Mouse (Mus musculus) forebrain, postnatal 0 days (tissue): ENCODE data around the gene Rce1. TPM values are rescaled to one million over a fixed set of nuclear protein-coding genes. Genes with fewer than 3 reads are reported as not detected.

Experiments used
- ATAC-seq: fragments of 200-750 bp; cut with Nextera tagmentation; 2 replicates; pipeline ENCODE4 v1.8.0; 2017; ENCODE audit warnings: mild to moderate bottlenecking, moderate library complexity
- DNase-seq: peaks from one replicate; pipeline ENCODE4 v3.0.0-alpha.2; 2015
- H3K27ac ChIP-seq: fragments of 300-500 bp; sonication (generic); 2 replicates; pipeline ENCODE4 v1.5.1; 2014; ENCODE audit warnings: low read depth, mild to moderate bottlenecking, antibody characterized with exemption, low read length, moderate library complexity, mixed read lengths
- H3K27me3 ChIP-seq: fragments of 300-500 bp; sonication (generic); 2 replicates; pipeline ENCODE4 v1.6.1; 2014; ENCODE audit warnings: mild to moderate bottlenecking, low read length, mixed read lengths; ENCODE audit not compliant: insufficient read depth
- H3K36me3 ChIP-seq: fragments of 300-500 bp; sonication (generic); 2 replicates; pipeline ENCODE4 v1.6.1; 2014; ENCODE audit warnings: mild to moderate bottlenecking, moderate library complexity; ENCODE audit not compliant: insufficient read depth
- H3K4me1 ChIP-seq: fragments of 300-500 bp; sonication (generic); 2 replicates; pipeline ENCODE4 v1.6.1; 2014; ENCODE audit warnings: antibody characterized with exemption; ENCODE audit not compliant: insufficient read depth
- H3K4me2 ChIP-seq: fragments of 300-500 bp; sonication (generic); 2 replicates; pipeline ENCODE4 v1.6.1; 2014; ENCODE audit warnings: low read depth, mild to moderate bottlenecking, moderate library complexity
- H3K4me3 ChIP-seq: fragments of 300-500 bp; sonication (generic); 2 replicates; pipeline ENCODE4 v1.5.1; 2014; ENCODE audit warnings: low read depth, low read length, mixed read lengths
- H3K9ac ChIP-seq: fragments of 300-500 bp; sonication (generic); 2 replicates; pipeline ENCODE4 v1.6.1; 2014; ENCODE audit warnings: mild to moderate bottlenecking
- H3K9me3 ChIP-seq: fragments of 300-500 bp; sonication (generic); 2 replicates; pipeline ENCODE4 v1.6.1; 2016; ENCODE audit warnings: low read length
- CTCF ChIP-seq: sonication (generic); IDR thresholded peaks from 2 replicates; pipeline ENCODE4 v1.5.1; 2016; ENCODE audit warnings: antibody characterized with exemption, control low read depth, low read depth
- WGBS: fragments of 180-500 bp; shearing (Covaris S2); extraction: QIAGEN DNeasy Blood & Tissue Kit; methylation state at CpG from one replicate; pipeline ENCODE4 v1.1.7; 2014; 5-methylcytosine and 5-hydroxymethylcytosine counted together
- polyA plus RNA-seq: library from polyadenylated mRNA; unstranded; fragments of >200 nt; fragmentation: Nextera tagmentation; extraction: Ambion mirVana; gene quantifications from 2 replicates; pipeline ENCODE4 v1.2.1, GENCODE M21; 2015
- total RNA-seq: library from RNA; depleted of rRNA; stranded (reverse); fragments of >200 nt; gene quantifications from 2 replicates; pipeline ENCODE4 v1.2.3, GENCODE M21; 2014

The Rce1 gene
- total and polyA plus RNA-seq, 2 experiments from 2014 or later = 52.4 to 65.1 TPM

GRCm38 (mm10) chr19:4614305-4615150 is 10.9 kb downstream of the Rce1 start:
- TF ChIP-seq CTCF = no peak
- Histone ChIP-seq H3K4me2 (peak overlapping the region; percentile 87), H3K9me3 (no peaks in the 10 kb centered on the region), H3K27ac (peak overlapping the region; percentile 97), H3K9ac (peak overlapping the region; percentile 98), H3K4me3 (peak overlapping the region; percentile 81), H3K36me3 (peaks cover 33% of the 10 kb centered on the region), H3K4me1 (0 out of 2 replicates have a peak, but pooled peaks cover 9% of the 10 kb centered on the region), H3K27me3 (no peaks in the 10 kb centered on the region)
- DNase-seq (peak; percentile 37), ATAC-seq (no peak)
- 18% methylated on average over 42 of the region's 49 CpGs for WGBS

- H3K4me1 ChIP-seq = 0 out of 2 replicates have a peak, but pooled peaks cover 9% of the 10 kb centered on the region
- no peak overlapping the region for H3K27ac ChIP-seq
- no peak for ATAC-seq
- WGBS = 90% methylated on average over 33 of the region's 33 CpGs
- H3K4me2 ChIP-seq = peak overlapping the region; percentile 87
- DNase-seq = no peak
- H3K9ac ChIP-seq = peak overlapping the region; percentile 98
- no peaks in the 10 kb centered on the region for H3K9me3 ChIP-seq
- no peak for TF ChIP-seq CTCF
- H3K4me3 ChIP-seq = peak overlapping the region; percentile 81; the same call in 1 of the 2 replicates
- peaks cover 37% of the 10 kb centered on the region for H3K36me3 ChIP-seq
- no peaks in the 10 kb centered on the region for H3K27me3 ChIP-seq
These were observed 11.8 kb downstream of the Rce1 start for GRCm38 (mm10) chr19:4613464-4614304.

- H3K4me3 ChIP-seq = no peak overlapping the region
- no peak overlapping the region for H3K9ac ChIP-seq
- no peak for TF ChIP-seq CTCF
- no peak for ATAC-seq
- no peaks in the 10 kb centered on the region for H3K9me3 ChIP-seq
- 0 out of 2 replicates have a peak, but pooled peaks cover 9% of the 10 kb centered on the region for H3K4me1 ChIP-seq
- H3K27me3 ChIP-seq = no peaks in the 10 kb centered on the region
- DNase-seq = no peak
- H3K4me2 ChIP-seq = no peak overlapping the region
- no peak overlapping the region for H3K27ac ChIP-seq
- 93% methylated on average over 19 of the region's 19 CpGs for WGBS
- peaks cover 37% of the 10 kb centered on the region for H3K36me3 ChIP-seq
These were observed 13.1 kb downstream of the Rce1 start for GRCm38 (mm10) chr19:4612181-4612961.

GRCm38 (mm10) chr19:4610109-4610508 is 15.3 kb downstream of the Rce1 start:
- Histone ChIP-seq H3K27ac (no peak overlapping the region), H3K36me3 (peaks cover 37% of the 10 kb centered on the region), H3K4me2 (no peak overlapping the region), H3K9me3 (no peaks in the 10 kb centered on the region), H3K4me1 (0 out of 2 replicates have a peak, but pooled peaks cover 6% of the 10 kb centered on the region), H3K4me3 (no peak overlapping the region), H3K27me3 (no peaks in the 10 kb centered on the region), H3K9ac (no peak overlapping the region)
- TF ChIP-seq CTCF = no peak
- ATAC-seq (no peak), DNase-seq (no peak)
- 55% methylated on average over 4 of the region's 4 CpGs for WGBS

- no peak for TF ChIP-seq CTCF
- DNase-seq (no peak), ATAC-seq (no peak)
- Histone ChIP-seq H3K9ac (no peak overlapping the region), H3K4me1 (0 out of 2 replicates have a peak, but pooled peaks cover 3% of the 10 kb centered on the region), H3K9me3 (no peaks in the 10 kb centered on the region), H3K36me3 (peaks cover 31% of the 10 kb centered on the region), H3K4me3 (no peak overlapping the region), H3K27ac (no peak overlapping the region), H3K27me3 (no peaks in the 10 kb centered on the region), H3K4me2 (no peak overlapping the region)
- 83% methylated on average over 4 of the region's 4 CpGs for WGBS
These were observed 16.9 kb downstream of the Rce1 start for GRCm38 (mm10) chr19:4608511-4608910.

- Histone ChIP-seq H3K9ac (no peak overlapping the region), H3K27ac (no peak overlapping the region), H3K27me3 (no peaks in the 10 kb centered on the region), H3K36me3 (peaks cover 20% of the 10 kb centered on the region), H3K4me2 (no peak overlapping the region), H3K9me3 (no peaks in the 10 kb centered on the region), H3K4me3 (no peak overlapping the region), H3K4me1 (no peaks in the 10 kb centered on the region)
- ATAC-seq (no peak), DNase-seq (no peak)
- TF ChIP-seq CTCF = no peak
- 91% methylated on average over 12 of the region's 12 CpGs for WGBS
These were observed 18.0 kb downstream of the Rce1 start for GRCm38 (mm10) chr19:4607406-4607805.
